Mouse (Mus musculus) midbrain, embryonic 15.5 days (tissue): Measurements from ENCODE around the gene Dpysl4. TPM values are rescaled to one million over a fixed set of nuclear protein-coding genes. Genes with fewer than 3 reads are reported as not detected.

Source experiments
- ATAC-seq: fragments of 200-750 bp; cut with Nextera tagmentation; replicated peaks from 2 replicates; pipeline ENCODE4 v1.8.0; 2017; ENCODE audit warnings: moderate TSS enrichment
- H3K27ac ChIP-seq: fragments of 300-500 bp; sonication (generic); 2 replicates; pipeline ENCODE4 v1.5.1; 2015; ENCODE audit warnings: mild to moderate bottlenecking, inconsistent platforms
- H3K27me3 ChIP-seq: fragments of 300-500 bp; sonication (generic); replicated peaks from 2 replicates; pipeline ENCODE4 v1.6.1; 2015; ENCODE audit warnings: inconsistent platforms
- H3K36me3 ChIP-seq: fragments of 300-500 bp; sonication (generic); replicated peaks from 2 replicates; pipeline ENCODE4 v1.6.1; 2015; ENCODE audit warnings: inconsistent platforms
- H3K4me1 ChIP-seq: fragments of 300-500 bp; sonication (generic); 2 replicates; pipeline ENCODE4 v1.6.1; 2015; ENCODE audit warnings: inconsistent platforms
- H3K4me2 ChIP-seq: fragments of 300-500 bp; sonication (generic); 2 replicates; pipeline ENCODE4 v1.6.1; 2015; ENCODE audit warnings: inconsistent platforms, mild to moderate bottlenecking, moderate library complexity
- H3K4me3 ChIP-seq: fragments of 300-500 bp; sonication (generic); 2 replicates; pipeline ENCODE4 v1.5.1; 2015; ENCODE audit warnings: mild to moderate bottlenecking, inconsistent platforms
- H3K9ac ChIP-seq: fragments of 300-500 bp; sonication (generic); 2 replicates; pipeline ENCODE4 v1.6.1; 2015; ENCODE audit warnings: mild to moderate bottlenecking, inconsistent platforms
- H3K9me3 ChIP-seq: fragments of 300-500 bp; sonication (generic); 2 replicates; pipeline ENCODE4 v1.6.1; 2016; ENCODE audit warnings: inconsistent platforms
- WGBS: fragments of 180-500 bp; shearing (Covaris S2); methylation state at CpG from one replicate; pipeline ENCODE4 v1.1.7; 2015; ENCODE audit warnings: mixed read lengths; 5-methylcytosine and 5-hydroxymethylcytosine counted together
- polyA plus RNA-seq: library from polyadenylated mRNA; unstranded; fragments of >200 nt; fragmentation: Nextera tagmentation; extraction: Ambion mirVana; gene quantifications from 2 replicates; pipeline ENCODE4 v1.2.1, GENCODE M21; 2015

Dpysl4 gene
- polyA plus RNA-seq, result 186 and 190 TPM in 2 replicates

GRCm38 (mm10) chr7:139085629-139086194, at the start of gene Dpysl4:
Gene Dpysl4, plus strand, starts transcription at chr7:139086001.
- Histone ChIP-seq H3K4me2 (peak within 1 kb of the TSS; percentile 79), H3K4me3 (peak within 1 kb of the TSS; percentile 71), H3K36me3 (peaks cover 8% of the 10 kb centered on the region; the same call in 1 of the 2 replicates), H3K4me1 (peaks cover 28% of the 10 kb centered on the region), H3K9me3 (no peaks in the 10 kb centered on the region), H3K27ac (peak within 1 kb of the TSS; percentile 85), H3K9ac (peak within 1 kb of the TSS; percentile 83), H3K27me3 (no peaks in the 10 kb centered on the region)
- WGBS, result 6% methylated on average over 32 of the region's 32 CpGs
- peak; percentile 87 for ATAC-seq

- Histone ChIP-seq H3K4me1 (peaks cover 2% of the 10 kb centered on the region; the same call in 1 of the 2 replicates), H3K4me2 (no peak overlapping the region), H3K9me3 (no peaks in the 10 kb centered on the region), H3K36me3 (no peaks in the 10 kb centered on the region), H3K9ac (no peak overlapping the region), H3K27ac (no peak overlapping the region), H3K4me3 (no peak overlapping the region), H3K27me3 (peaks cover 7% of the 10 kb centered on the region; the same call in 1 of the 2 replicates)
- WGBS, result 48% methylated on average over 4 of the region's 4 CpGs
- no peak for ATAC-seq
These were observed 22.4 kb upstream of the Dpysl4 start for GRCm38 (mm10) chr7:139063406-139063805.

- H3K36me3 ChIP-seq, result no peaks in the 10 kb centered on the region
- peaks cover 7% of the 10 kb centered on the region; the same call in 1 of the 2 replicates for H3K27me3 ChIP-seq
- no peak overlapping the region for H3K9ac ChIP-seq
- H3K27ac ChIP-seq, result no peak overlapping the region
- peaks cover 2% of the 10 kb centered on the region; the same call in 1 of the 2 replicates for H3K4me1 ChIP-seq
- 0% methylated on average over 2 of the region's 2 CpGs for WGBS
- no peak overlapping the region for H3K4me3 ChIP-seq
- no peak overlapping the region for H3K4me2 ChIP-seq
- no peaks in the 10 kb centered on the region for H3K9me3 ChIP-seq
- ATAC-seq, result peak; percentile 69
These were observed 17.6 kb upstream of the Dpysl4 start for GRCm38 (mm10) chr7:139068182-139068623.

GRCm38 (mm10) chr7:139074189-139074588, 11.6 kb upstream of the Dpysl4 start:
- peaks cover 36% of the 10 kb centered on the region for H3K4me1 ChIP-seq
- H3K4me2 ChIP-seq, result no peak overlapping the region
- H3K27ac ChIP-seq, result peak overlapping the region; percentile 19; the same call in 1 of the 2 replicates
- H3K4me3 ChIP-seq, result no peak overlapping the region
- H3K36me3 ChIP-seq, result no peaks in the 10 kb centered on the region
- H3K27me3 ChIP-seq, result no peaks in the 10 kb centered on the region
- no peaks in the 10 kb centered on the region for H3K9me3 ChIP-seq
- H3K9ac ChIP-seq, result no peak overlapping the region
- 7% methylated on average over 6 of the region's 6 CpGs for WGBS
- ATAC-seq, result peak; percentile 41; the same call in 1 of the 2 replicates

GRCm38 (mm10) chr7:139075054-139075794, 10.6 kb upstream of the Dpysl4 start:
- no peak overlapping the region for H3K4me2 ChIP-seq
- H3K27ac ChIP-seq, result no peak overlapping the region
- no peak overlapping the region for H3K9ac ChIP-seq
- no peaks in the 10 kb centered on the region for H3K36me3 ChIP-seq
- peaks cover 36% of the 10 kb centered on the region for H3K4me1 ChIP-seq
- no peaks in the 10 kb centered on the region for H3K27me3 ChIP-seq
- WGBS, result 20% methylated on average over 14 of the region's 14 CpGs
- no peaks in the 10 kb centered on the region for H3K9me3 ChIP-seq
- no peak for ATAC-seq
- H3K4me3 ChIP-seq, result no peak overlapping the region

- peak overlapping the region; percentile 53; the same call in 1 of the 2 replicates for H3K27ac ChIP-seq
- H3K4me1 ChIP-seq, result peaks cover 36% of the 10 kb centered on the region
- H3K9ac ChIP-seq, result no peak overlapping the region
- H3K36me3 ChIP-seq, result no peaks in the 10 kb centered on the region
- no peak overlapping the region for H3K4me3 ChIP-seq
- no peaks in the 10 kb centered on the region for H3K27me3 ChIP-seq
- WGBS, result 6% methylated on average over 7 of the region's 7 CpGs
- no peak overlapping the region for H3K4me2 ChIP-seq
- ATAC-seq, result 0 out of 2 replicates have a peak, but pooled peaks have one; percentile 16
- no peaks in the 10 kb centered on the region for H3K9me3 ChIP-seq
These were observed 8.5 kb upstream of the Dpysl4 start for GRCm38 (mm10) chr7:139077283-139077682.

- ATAC-seq, result no peak
- WGBS, result 47% methylated on average over 6 of the region's 6 CpGs
- Histone ChIP-seq H3K4me3 (no peak overlapping the region), H3K4me2 (no peak overlapping the region), H3K4me1 (peaks cover 36% of the 10 kb centered on the region), H3K27me3 (no peaks in the 10 kb centered on the region), H3K9ac (no peak overlapping the region), H3K27ac (no peak overlapping the region), H3K9me3 (no peaks in the 10 kb centered on the region), H3K36me3 (no peaks in the 10 kb centered on the region)
These were observed 7.6 kb upstream of the Dpysl4 start for GRCm38 (mm10) chr7:139078181-139078580.

- H3K9ac ChIP-seq, result no peak overlapping the region
- H3K27me3 ChIP-seq, result no peaks in the 10 kb centered on the region
- H3K4me2 ChIP-seq, result no peak overlapping the region
- H3K27ac ChIP-seq, result no peak overlapping the region
- 79% methylated on average over 7 of the region's 7 CpGs for WGBS
- no peak overlapping the region for H3K4me3 ChIP-seq
- no peak for ATAC-seq
- peaks cover 34% of the 10 kb centered on the region for H3K4me1 ChIP-seq
- no peaks in the 10 kb centered on the region for H3K36me3 ChIP-seq
- no peaks in the 10 kb centered on the region for H3K9me3 ChIP-seq
These were observed 6.7 kb upstream of the Dpysl4 start for GRCm38 (mm10) chr7:139079141-139079540.

GRCm38 (mm10) chr7:139080714-139081113, 5.1 kb upstream of the Dpysl4 start:
- no peaks in the 10 kb centered on the region for H3K27me3 ChIP-seq
- H3K9ac ChIP-seq, result no peak overlapping the region
- H3K9me3 ChIP-seq, result no peaks in the 10 kb centered on the region
- ATAC-seq, result no peak
- no peak overlapping the region for H3K4me2 ChIP-seq
- 71% methylated on average over 4 of the region's 4 CpGs for WGBS
- H3K36me3 ChIP-seq, result no peaks in the 10 kb centered on the region
- H3K4me3 ChIP-seq, result no peak overlapping the region
- no peak overlapping the region for H3K27ac ChIP-seq
- peaks cover 24% of the 10 kb centered on the region for H3K4me1 ChIP-seq

- no peaks in the 10 kb centered on the region for H3K27me3 ChIP-seq
- H3K9ac ChIP-seq, result no peak overlapping the region
- 47% methylated on average over 5 of the region's 5 CpGs for WGBS
- H3K4me3 ChIP-seq, result no peak overlapping the region
- H3K4me2 ChIP-seq, result no peak overlapping the region
- peaks cover 22% of the 10 kb centered on the region for H3K4me1 ChIP-seq
- ATAC-seq, result no peak
- no peaks in the 10 kb centered on the region for H3K36me3 ChIP-seq
- H3K9me3 ChIP-seq, result no peaks in the 10 kb centered on the region
- H3K27ac ChIP-seq, result no peak overlapping the region
These were observed 4.6 kb upstream of the Dpysl4 start for GRCm38 (mm10) chr7:139081158-139081557.

- Histone ChIP-seq H3K9ac (no peak overlapping the region), H3K36me3 (no peaks in the 10 kb centered on the region), H3K4me2 (no peak overlapping the region), H3K9me3 (no peaks in the 10 kb centered on the region), H3K27me3 (no peaks in the 10 kb centered on the region), H3K4me3 (no peak overlapping the region), H3K4me1 (peaks cover 20% of the 10 kb centered on the region), H3K27ac (no peak overlapping the region)
- WGBS, result 58% methylated on average over 8 of the region's 8 CpGs
- no peak for ATAC-seq
These were observed 3.5 kb upstream of the Dpysl4 start for GRCm38 (mm10) chr7:139082281-139082680.

GRCm38 (mm10) chr7:139084316-139084715, 1.5 kb upstream of the Dpysl4 start:
- Histone ChIP-seq H3K4me3 (no peak overlapping the region), H3K36me3 (0 out of 2 replicates have a peak, but pooled peaks cover 3% of the 10 kb centered on the region), H3K9ac (no peak overlapping the region), H3K27me3 (no peaks in the 10 kb centered on the region), H3K9me3 (no peaks in the 10 kb centered on the region), H3K4me1 (peaks cover 28% of the 10 kb centered on the region), H3K4me2 (no peak overlapping the region), H3K27ac (no peak overlapping the region)
- 48% methylated on average over 1 of the region's 1 CpGs for WGBS
- ATAC-seq, result no peak
